Mouse (Mus musculus) ovary, postnatal 14 days (tissue): ENCODE measurements around the gene Rbms1.

Experiments
- DNase-seq: peaks from one replicate; pipeline ENCODE4 v3.0.0; 2022; ENCODE audit warnings: low spot score

Rbms1 gene

DNA sequence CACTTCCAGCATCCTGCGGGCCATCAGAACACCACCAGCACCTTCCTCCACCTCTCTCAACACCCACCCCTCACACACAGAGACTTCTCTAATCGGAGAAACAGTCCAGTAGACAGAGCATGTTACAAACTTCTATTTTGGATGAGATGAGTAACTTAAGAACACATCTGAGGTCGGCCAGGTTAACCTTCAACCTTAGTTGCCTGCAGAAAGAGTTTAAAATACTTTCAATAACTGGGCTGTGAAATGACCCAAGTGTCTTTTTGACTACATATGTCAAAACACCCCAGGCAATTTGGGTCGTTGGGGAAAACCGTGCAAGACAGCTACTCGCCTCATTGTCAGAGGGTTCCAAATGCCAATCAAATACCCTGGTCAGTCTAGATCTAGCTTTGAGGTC is 250.5 kb downstream of the Rbms1 start:
- no peak for DNase-seq

DNA sequence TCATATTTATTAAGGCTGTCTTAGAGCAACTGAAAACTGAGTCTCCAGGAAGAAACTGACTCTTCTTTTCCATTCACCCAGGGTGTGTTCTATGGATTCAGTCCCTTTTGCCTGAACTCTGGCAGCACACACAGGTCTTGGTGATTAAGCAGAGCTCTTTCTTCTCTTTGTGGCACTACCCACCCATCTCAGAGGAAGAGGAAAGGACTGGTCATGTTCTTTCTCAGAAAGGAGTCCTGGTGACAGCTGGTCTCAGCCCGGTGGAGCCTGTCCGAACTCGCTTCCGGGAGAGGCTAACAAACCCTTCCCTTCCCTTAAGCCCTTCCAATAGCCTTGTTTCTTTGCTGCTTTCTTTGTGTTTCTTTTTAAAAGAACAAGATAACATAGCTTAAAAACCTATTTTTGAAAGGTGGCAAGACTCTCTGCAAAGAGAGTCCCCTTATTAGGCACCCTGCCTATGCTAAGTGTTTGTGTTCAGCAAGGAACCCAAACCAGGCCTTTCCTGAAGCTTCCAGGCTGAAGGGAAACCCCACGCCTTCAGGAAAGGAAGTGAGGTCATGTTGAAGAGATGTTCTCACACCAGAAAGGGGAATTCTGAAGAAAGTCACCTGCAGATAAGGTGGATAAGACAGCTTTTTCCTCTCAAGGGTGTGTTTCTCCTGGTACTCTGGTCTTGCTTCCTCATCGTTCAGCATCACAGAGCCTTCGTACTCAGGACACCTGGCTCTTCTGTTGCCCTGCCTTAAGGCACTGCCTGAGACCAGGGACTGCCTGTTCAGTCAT is 251.7 kb downstream of the Rbms1 start:
- DNase-seq, result no peak

GRCm38 (mm10) chr2:60710317-60710716 is 252.7 kb downstream of the Rbms1 start:
- no peak for DNase-seq

DNA sequence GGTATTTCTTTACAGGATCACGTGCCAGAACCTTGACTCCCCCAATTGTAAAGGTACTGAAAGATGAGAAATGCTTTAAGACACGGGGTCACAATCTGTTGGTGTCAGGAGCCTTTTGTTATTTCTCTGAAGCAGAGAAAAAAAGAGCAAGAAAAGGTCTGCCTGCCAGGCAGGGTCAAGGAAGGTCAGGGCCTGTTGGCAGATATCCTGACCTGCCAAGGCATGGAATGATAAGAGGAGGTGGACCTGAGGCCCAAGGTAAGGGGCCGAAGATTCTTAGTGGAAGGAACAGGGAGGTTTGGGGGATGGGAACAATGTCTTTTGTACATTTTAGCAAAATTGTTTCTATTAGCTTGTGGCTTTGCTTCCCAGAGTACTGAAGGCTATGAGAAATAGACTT is 254.3 kb downstream of the Rbms1 start:
- no peak for DNase-seq

DNA sequence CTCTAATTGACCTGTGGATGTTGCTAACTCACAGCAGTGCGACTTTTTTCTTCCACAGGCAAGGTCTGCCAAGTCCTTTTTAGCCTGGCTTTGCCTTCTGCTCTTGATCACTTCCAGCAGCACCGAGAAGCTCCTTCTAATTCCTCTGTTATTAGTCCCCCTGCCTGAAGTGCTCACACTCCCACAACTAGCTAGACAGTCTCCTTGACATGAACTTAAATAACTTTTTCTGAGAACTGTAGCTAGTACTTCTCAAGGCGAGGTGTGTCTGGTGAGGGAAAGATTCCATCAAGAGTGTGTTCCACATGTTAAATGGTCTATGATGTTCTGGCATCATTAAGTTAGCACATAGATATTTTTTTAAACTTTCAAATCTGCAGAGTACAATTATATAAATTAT is 256.1 kb downstream of the Rbms1 start:
- no peak for DNase-seq

DNA sequence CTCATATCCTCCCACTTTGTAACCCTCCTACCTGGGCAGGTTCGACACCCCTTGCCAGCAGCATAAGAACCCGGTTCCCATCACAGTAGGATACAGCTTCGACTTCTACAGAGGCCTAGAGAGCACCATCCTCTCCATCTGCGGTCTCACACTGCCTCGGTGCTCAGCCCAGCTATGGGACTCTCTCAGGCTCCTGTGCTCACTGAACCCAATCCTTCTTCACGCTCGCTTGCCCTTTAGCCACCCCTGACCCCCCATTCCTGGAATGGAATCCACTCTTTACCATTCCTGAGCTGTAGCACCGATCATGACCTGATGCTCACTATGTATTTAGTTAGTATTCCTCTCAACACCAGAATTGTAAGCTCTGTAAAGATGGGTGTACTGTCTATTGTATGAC is 257.6 kb downstream of the Rbms1 start:
- no peak for DNase-seq

DNA sequence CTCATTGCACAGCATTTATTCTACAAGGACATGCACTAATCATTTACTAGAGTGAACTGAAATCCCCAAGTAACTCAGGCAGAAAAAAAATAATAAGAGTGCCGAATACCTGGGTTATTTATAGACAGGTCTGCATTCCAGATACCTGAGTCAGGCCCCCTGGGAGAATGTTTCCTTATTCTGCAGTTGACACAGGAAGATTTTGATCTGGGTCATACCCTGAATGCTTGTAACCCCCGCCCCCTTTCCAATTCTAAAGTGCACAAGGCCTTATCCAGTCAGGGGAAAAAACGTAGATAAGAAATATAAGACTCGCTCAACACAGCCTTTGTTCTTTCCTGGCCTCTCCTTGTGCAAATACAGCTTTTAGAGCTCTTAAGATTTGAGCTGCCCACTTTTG is 259.7 kb downstream of the Rbms1 start:
- no peak for DNase-seq

- no peak for DNase-seq
These were observed 262.0 kb downstream of the Rbms1 start for GRCm38 (mm10) chr2:60700956-60701355.
